In the genomic region with DNA sequence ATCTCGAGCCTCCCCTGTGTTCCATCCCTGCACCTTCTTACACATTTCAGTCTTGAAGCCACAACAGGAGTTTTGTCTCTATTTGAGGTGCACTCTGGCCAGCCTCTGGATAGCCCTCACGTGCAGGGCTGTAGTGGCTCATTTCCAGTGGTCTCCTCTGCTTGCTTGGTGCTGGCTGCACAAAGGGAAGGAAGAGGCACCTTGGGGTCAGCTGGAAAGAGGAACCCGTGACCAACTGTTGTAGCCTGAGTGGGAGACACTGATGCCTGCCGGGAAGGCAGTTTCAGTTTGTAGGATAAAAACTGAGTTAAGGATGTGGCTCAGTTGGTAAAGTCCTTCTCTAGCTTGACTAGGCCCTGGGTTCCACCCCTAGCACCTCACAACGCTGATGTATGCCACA, we compare ENCODE assay signal across 11 mouse cellular contexts. TPM values are rescaled to one million over a fixed set of nuclear protein-coding genes. Genes with fewer than 3 reads are reported as not detected.
A peak's percentile ranks its signal among the peaks of the same experiment; 100 is the strongest.
DNase-seq lines count a peak whose midpoint lies in the region; ATAC-seq and TF ChIP-seq lines count a peak whose summit lies in the region.
"Had no signal": no experiment of that assay in that cellular context is flagged by ENCODE, and none has a peak within 500 bp of the region (broad histone marks: within the 10 kb centered on the region; RNA-seq: fewer than 3 reads in every experiment).

No protein-coding gene starts in this region.

- ATAC-seq in heart, embryonic 15.5 days (replicated peaks; ENCODE audit: insufficient number of reproducible peaks, insufficient read depth, low FRiP score, low read depth): no peak
- no peak for ATAC-seq in midbrain, postnatal 0 days (ENCODE audit: low FRiP score)

- 0 out of 2 replicates have a peak overlapping the region, but pooled peaks have one; percentile 60 for H3K27ac ChIP-seq in heart, embryonic 15.5 days
- peak overlapping the region; percentile 15; the same call in 1 of the 2 replicates for H3K27ac ChIP-seq in midbrain, embryonic 10.5 days (replicated peaks)
- H3K27ac ChIP-seq in midbrain, postnatal 0 days (ENCODE audit: low read depth, low read length): no peak overlapping the region
- peak overlapping the region; percentile 87 for H3K27ac ChIP-seq in limb, embryonic 10.5 days
- H3K27ac ChIP-seq: liver, embryonic 14.5 days had no signal

- no peaks in the 10 kb centered on the region for H3K27me3 ChIP-seq in heart, embryonic 15.5 days
- no peaks in the 10 kb centered on the region for H3K27me3 ChIP-seq in midbrain, embryonic 10.5 days (ENCODE audit: low read depth, poor library complexity, severe bottlenecking)
- H3K27me3 ChIP-seq in midbrain, postnatal 0 days (ENCODE audit: insufficient read depth, low read length): no peaks in the 10 kb centered on the region
- no peaks in the 10 kb centered on the region for H3K27me3 ChIP-seq in limb, embryonic 10.5 days (ENCODE audit: low read depth, poor library complexity, severe bottlenecking)
- H3K27me3 ChIP-seq in myocyte (ENCODE audit: control insufficient read depth, insufficient read depth, insufficient read length): no peaks in the 10 kb centered on the region
- H3K27me3 ChIP-seq: hindbrain, embryonic 15.5 days had no signal

- H3ac ChIP-seq in myocyte (ENCODE audit: control insufficient read depth, insufficient read length): no peak overlapping the region

- H3K9me3 ChIP-seq in heart, embryonic 15.5 days (replicated peaks): no peaks in the 10 kb centered on the region
- H3K9me3 ChIP-seq in midbrain, embryonic 10.5 days (replicated peaks): no peaks in the 10 kb centered on the region; the same call in 1 of the 2 replicates
- no peaks in the 10 kb centered on the region for H3K9me3 ChIP-seq in midbrain, postnatal 0 days (ENCODE audit: low read length)
- no peaks in the 10 kb centered on the region for H3K9me3 ChIP-seq in limb, embryonic 10.5 days (replicated peaks)
- H3K9me3 ChIP-seq: hindbrain, embryonic 15.5 days had no signal

- no peak for TF ChIP-seq CTCF in midbrain, postnatal 0 days (IDR thresholded peaks at IDR 0.05)

- no peak for TF ChIP-seq POLR2A in myocyte (IDR thresholded peaks at IDR 0.05; ENCODE audit: insufficient read length, low read depth)

- DNase-seq in heart, adult 8-10 months (ENCODE audit: low spot score): no peak
- DNase-seq in midbrain, embryonic 10.5 days (ENCODE audit: low spot score): no peak
- DNase-seq in midbrain, postnatal 0 days (ENCODE audit: low spot score): no peak
- DNase-seq in limb, embryonic 10.5 days (ENCODE audit: low spot score): no peak
- DNase-seq in adrenal gland, postnatal 14 days: no peak
- no peak for DNase-seq in layer of hippocampus, adult 8-10 months (ENCODE audit: low spot score in 2 of 2)
- DNase-seq: gastrocnemius, postnatal 14 days had no signal

- 58% methylated on average over 5 of the region's 5 CpGs for WGBS in heart, embryonic 15.5 days
- 72% methylated on average over 5 of the region's 5 CpGs for WGBS in midbrain, embryonic 10.5 days
- WGBS in midbrain, postnatal 0 days: 74% methylated on average over 5 of the region's 5 CpGs
- 67% methylated on average over 5 of the region's 5 CpGs for WGBS in limb, embryonic 10.5 days

- H3K4me3 ChIP-seq in heart, embryonic 15.5 days: no peak overlapping the region
- no peak overlapping the region for H3K4me3 ChIP-seq in midbrain, embryonic 10.5 days
- H3K4me3 ChIP-seq in midbrain, postnatal 0 days (ENCODE audit: low read depth, low read length): no peak overlapping the region
- no peak overlapping the region for H3K4me3 ChIP-seq in limb, embryonic 10.5 days
- no peak overlapping the region for H3K4me3 ChIP-seq in myocyte
- H3K4me3 ChIP-seq: hindbrain, embryonic 15.5 days had no signal

- H3K9ac ChIP-seq in heart, embryonic 15.5 days: no peak overlapping the region
- H3K9ac ChIP-seq in midbrain, postnatal 0 days (replicated peaks; ENCODE audit: low read length, poor library complexity, severe bottlenecking): no peak overlapping the region
- H3K9ac ChIP-seq: liver, embryonic 14.5 days had no signal

- peaks cover 6% of the 10 kb centered on the region for H3K36me3 ChIP-seq in heart, embryonic 15.5 days
- H3K36me3 ChIP-seq in midbrain, embryonic 10.5 days: peaks cover 11% of the 10 kb centered on the region
- 0 out of 2 replicates have a peak, but pooled peaks cover 4% of the 10 kb centered on the region for H3K36me3 ChIP-seq in midbrain, postnatal 0 days (ENCODE audit: insufficient read depth, low read length)
- H3K36me3 ChIP-seq in limb, embryonic 10.5 days: peaks cover 6% of the 10 kb centered on the region
- no peaks in the 10 kb centered on the region for H3K36me3 ChIP-seq in myocyte (ENCODE audit: control insufficient read depth, insufficient read depth)

- peaks cover 37% of the 10 kb centered on the region for H3K4me1 ChIP-seq in heart, embryonic 15.5 days (replicated peaks)
- peaks cover 60% of the 10 kb centered on the region for H3K4me1 ChIP-seq in midbrain, embryonic 10.5 days
- H3K4me1 ChIP-seq in midbrain, postnatal 0 days (ENCODE audit: insufficient read depth, low read length): 0 out of 2 replicates have a peak, but pooled peaks cover 3% of the 10 kb centered on the region
- peaks cover 81% of the 10 kb centered on the region for H3K4me1 ChIP-seq in limb, embryonic 10.5 days

- H3K4me2 ChIP-seq in heart, embryonic 15.5 days: no peak overlapping the region
- H3K4me2 ChIP-seq in midbrain, postnatal 0 days (ENCODE audit: low read depth, low read length, poor library complexity, severe bottlenecking): no peak overlapping the region
- peak overlapping the region; percentile 92 for H3K4me2 ChIP-seq in myocyte (ENCODE audit: low read depth)
- H3K4me2 ChIP-seq: hindbrain, embryonic 15.5 days had no signal

- peaks cover 32% of the 10 kb centered on the region for H3K79me2 ChIP-seq in myocyte (ENCODE audit: control insufficient read depth, insufficient read depth)

TF ChIP-seq in myocyte, 11 proteins besides CTCF, POLR2A, EP300 and RAD21:
- no peak for TF ChIP-seq MAX (IDR thresholded peaks at IDR 0.05; ENCODE audit: low read depth)
- no peak for TF ChIP-seq CEBPB (IDR thresholded peaks at IDR 0.05; ENCODE audit: insufficient read depth, poor library complexity, severe bottlenecking)
- TF ChIP-seq TCF12 (IDR thresholded peaks at IDR 0.05; ENCODE audit: insufficient read depth, poor library complexity, severe bottlenecking): no peak
- TF ChIP-seq MYOD1 (IDR thresholded peaks at IDR 0.05; ENCODE audit: control insufficient read depth in 1 of 3, insufficient read length in 2 of 3, low read depth in 2 of 3): no peak
- no peak for TF ChIP-seq SRF (IDR thresholded peaks at IDR 0.05; ENCODE audit: control insufficient read depth, insufficient read length, low read depth)
- TF ChIP-seq TCF3 (IDR thresholded peaks at IDR 0.05; ENCODE audit: insufficient read length, low read depth): no peak
- no peak for TF ChIP-seq REST (IDR thresholded peaks at IDR 0.05; ENCODE audit: insufficient read depth, insufficient read length)
- no peak for TF ChIP-seq E2F4 (IDR thresholded peaks at IDR 0.05; ENCODE audit: insufficient read depth)
- TF ChIP-seq USF1 (IDR thresholded peaks at IDR 0.05; ENCODE audit: low read depth): no peak
- TF ChIP-seq MYOG (IDR thresholded peaks at IDR 0.05; ENCODE audit: control insufficient read depth in 1 of 3, insufficient read depth in 1 of 3, insufficient read length in 2 of 3, low read depth in 2 of 3): no peak
- no peak for TF ChIP-seq POLR2AphosphoS2 (IDR thresholded peaks at IDR 0.05; ENCODE audit: insufficient read length, low read depth)

RNA-seq across cellular contexts. Expression of gene Aagab, which starts 9.5 kb away (rescaled TPM):
- 24.7 and 25.3 TPM in 2 replicates for polyA plus RNA-seq in heart, embryonic 15.5 days (2015; fragmentation: Nextera tagmentation; extraction: Ambion mirVana)
- 10 to 100 TPM; 14.6 to 23.9 (median 20.2) TPM for total RNA-seq in heart, adult 8-10 months (2022)
- polyA plus RNA-seq in midbrain, embryonic 10.5 days (2016; fragmentation: Nextera tagmentation; extraction: Ambion mirVana): 53.3 and 54.5 TPM in 2 replicates
- total RNA-seq in midbrain, postnatal 0 days (2014; rRNA removed): 39.1 and 45.5 TPM in 2 replicates
- polyA plus RNA-seq in midbrain, postnatal 0 days (2015; fragmentation: Nextera tagmentation; extraction: Ambion mirVana): 58.9 and 59.7 TPM in 2 replicates
- 36.8 and 45.4 TPM in 2 replicates for polyA plus RNA-seq in limb, embryonic 10.5 days (2016; fragmentation: Nextera tagmentation; extraction: Ambion mirVana)
- 10.4 TPM for polyA plus RNA-seq in myocyte (2012; fragmentation: generic; extraction: Trizol)
- total RNA-seq in adrenal gland, postnatal 14 days (2021): 20.7 and 20.8 TPM in 2 replicates
- total RNA-seq in layer of hippocampus, adult 8-10 months (2022): 10 to 100 TPM; 50.0 to 62.6 (median 61.7) TPM

RNA-seq across cellular contexts. Expression of gene Iqch, which starts 9.7 kb away (rescaled TPM):
- polyA plus RNA-seq in heart, embryonic 15.5 days (2015; fragmentation: Nextera tagmentation; extraction: Ambion mirVana): 0.04 and 0.09 TPM in 2 replicates
- total RNA-seq in heart, adult 8-10 months (2022): not detected
- polyA plus RNA-seq in midbrain, embryonic 10.5 days (2016; fragmentation: Nextera tagmentation; extraction: Ambion mirVana): 0.10 TPM in 2 replicates
- total RNA-seq in midbrain, postnatal 0 days (2014; rRNA removed): 0.14 TPM in 1 of 2 replicates, not detected in the other
- 0.12 and 0.20 TPM in 2 replicates for polyA plus RNA-seq in midbrain, postnatal 0 days (2015; fragmentation: Nextera tagmentation; extraction: Ambion mirVana)
- 0.16 and 0.18 TPM in 2 replicates for polyA plus RNA-seq in limb, embryonic 10.5 days (2016; fragmentation: Nextera tagmentation; extraction: Ambion mirVana)
- polyA plus RNA-seq in myocyte (2012; fragmentation: generic; extraction: Trizol): not detected
- total RNA-seq in adrenal gland, postnatal 14 days (2021): 0.30 and 0.44 TPM in 2 replicates
- under 1 TPM in 1 of 4 experiments, not detected in 3; 0.18 TPM for total RNA-seq in layer of hippocampus, adult 8-10 months (2022)
- polyA plus RNA-seq: liver, embryonic 14.5 days had no signal
